Mouse (Mus musculus): ENCODE data around the gene Ppp1r17. TPM values are rescaled to one million over a fixed set of nuclear protein-coding genes. Genes with fewer than 3 reads are reported as not detected.

Gene Ppp1r17
- total RNA-seq, 1 experiment from 2014 or later: not detected

GRCm38 (mm10) chr6:56076378-56076805, 59.1 kb downstream of the Ppp1r17 start:
- ATAC-seq (ENCODE audit: extremely low read depth, insufficient number of reproducible peaks, low FRiP score, poor library complexity, severe bottlenecking): no peak

Other genes starting within 250 kb of the Ppp1r17 start
- gene Itprid1, start 180.6 kb upstream of the Ppp1r17 start, total RNA-seq (2017): not detected in 2 replicates

All from neutrophil, adult 5-6 weeks (primary cell).